Mouse (Mus musculus) splenic B cell, adult 2 months (primary cell): ENCODE measurements around the gene Gipc2.

Source experiments
- DNase-seq: peaks from one replicate; pipeline ENCODE4 v3.0.0-alpha.2; 2011; ENCODE audit warnings: low read depth, low spot score
- H3K27me3 ChIP-seq: 2 replicates; pipeline ENCODE4 v1.6.1; 2012; ENCODE audit warnings: mild to moderate bottlenecking, low read length, moderate library complexity, mixed read lengths; ENCODE audit not compliant: control insufficient read depth, poor library complexity, insufficient read depth, severe bottlenecking
- H3K36me3 ChIP-seq: 2 replicates; pipeline ENCODE4 v1.6.1; 2012; ENCODE audit warnings: mild to moderate bottlenecking, low read length, moderate library complexity, mixed read lengths; ENCODE audit not compliant: control insufficient read depth, poor library complexity, insufficient read depth, severe bottlenecking

Gene Gipc2

DNA sequence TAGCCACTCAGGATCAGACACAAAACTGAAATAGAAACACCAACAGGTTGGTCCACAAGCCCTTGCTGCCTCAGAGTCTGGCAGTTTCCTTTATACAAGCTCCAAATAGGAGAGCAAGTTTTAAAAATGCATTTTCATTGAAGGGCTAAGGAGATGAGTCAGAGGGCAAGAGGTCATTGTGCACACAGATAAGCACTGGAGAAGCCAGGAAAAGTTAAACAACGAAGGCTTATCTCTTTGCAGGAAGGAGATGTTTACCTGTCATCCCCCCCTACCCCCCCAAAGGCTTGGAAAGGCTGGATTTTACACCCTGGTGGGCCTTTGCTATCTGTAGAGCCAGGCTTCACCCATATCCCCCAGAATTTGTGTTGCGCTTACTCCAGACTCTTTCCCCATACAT lies 5.2 kb upstream of the Gipc2 start:
- H3K36me3 ChIP-seq, result no peaks in the 10 kb centered on the region
- H3K27me3 ChIP-seq, result no peaks in the 10 kb centered on the region; the same call in 1 of the 2 replicates
- no peak for DNase-seq

DNA sequence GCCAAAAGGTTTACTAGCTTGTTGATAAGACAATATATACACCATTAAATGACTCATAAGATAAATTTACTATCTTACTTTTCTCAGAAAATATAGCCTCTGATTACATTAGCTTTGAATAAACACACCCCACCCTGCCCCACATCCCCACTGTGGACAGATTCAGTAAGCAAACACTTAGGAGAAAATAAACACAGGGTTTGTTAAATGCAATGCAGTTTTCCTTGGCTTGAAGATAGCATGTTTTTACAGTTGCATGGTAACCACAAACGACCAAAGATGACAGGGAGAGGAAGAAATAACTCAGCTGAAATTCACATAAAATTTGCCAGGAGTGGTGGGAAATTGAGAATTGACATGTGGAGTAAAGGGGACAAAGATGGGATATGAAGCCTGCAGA lies 4.4 kb upstream of the Gipc2 start:
- Histone ChIP-seq H3K27me3 (no peaks in the 10 kb centered on the region; the same call in 1 of the 2 replicates), H3K36me3 (no peaks in the 10 kb centered on the region)
- no peak for DNase-seq

DNA sequence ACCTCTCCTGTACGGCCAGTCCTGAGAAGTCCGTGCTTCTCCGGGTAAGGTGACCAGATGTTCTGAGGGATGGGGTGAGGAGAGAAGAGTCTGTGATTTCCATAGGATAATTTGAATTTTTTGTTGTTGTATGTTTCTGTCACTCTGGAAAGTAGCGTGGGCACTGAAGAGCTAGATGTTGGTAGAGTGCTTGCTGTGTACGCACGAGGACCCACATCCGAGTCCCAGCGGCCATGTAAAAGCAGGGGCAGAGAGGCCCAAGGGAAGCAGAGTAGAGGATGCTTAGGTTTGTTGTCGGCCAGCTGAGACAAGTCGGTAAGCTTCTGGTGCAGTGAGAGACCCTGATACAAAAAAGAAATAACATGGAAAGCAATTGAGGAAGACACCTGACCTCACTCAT lies 2.0 kb upstream of the Gipc2 start:
- peaks cover 2% of the 10 kb centered on the region; the same call in 1 of the 2 replicates for H3K27me3 ChIP-seq
- DNase-seq, result no peak
- H3K36me3 ChIP-seq, result no peaks in the 10 kb centered on the region

DNA sequence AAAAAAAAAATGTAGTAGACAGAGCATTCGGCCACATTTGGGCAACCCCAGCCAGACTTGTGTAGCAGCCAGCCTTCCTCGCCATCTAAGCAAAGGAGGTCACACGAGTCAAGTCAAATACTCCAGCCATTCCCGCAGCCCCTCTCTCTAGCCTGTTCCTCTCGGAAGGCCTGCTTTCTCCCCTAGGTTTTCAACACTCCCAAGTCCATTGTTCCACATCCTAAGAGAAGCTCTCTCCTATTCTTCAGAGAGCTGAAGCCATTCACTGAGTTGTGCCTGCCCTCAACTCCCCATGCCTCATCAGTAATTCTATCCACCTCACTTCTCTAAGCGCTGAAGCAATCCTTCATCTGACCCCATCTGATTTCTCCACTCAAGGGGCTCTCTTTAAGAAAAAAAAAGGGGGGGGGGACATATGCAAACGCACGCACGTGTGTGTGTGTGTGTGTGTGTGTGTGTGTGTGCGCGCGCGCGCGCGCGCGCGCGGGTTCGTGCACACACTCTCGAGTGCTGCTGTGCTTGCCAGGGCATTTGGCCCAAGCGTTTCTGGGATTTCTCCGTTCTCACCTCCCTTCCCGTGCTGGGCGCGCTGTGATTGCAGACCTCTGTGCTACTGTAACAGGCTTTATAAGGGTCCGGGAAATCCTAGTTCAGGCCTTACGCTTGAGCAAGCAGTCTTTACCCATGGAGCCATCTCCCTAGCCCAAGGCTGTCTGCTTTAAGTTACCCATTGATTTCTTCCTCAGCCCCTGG lies 845 bp upstream of the Gipc2 start:
- H3K36me3 ChIP-seq, result no peaks in the 10 kb centered on the region

DNA sequence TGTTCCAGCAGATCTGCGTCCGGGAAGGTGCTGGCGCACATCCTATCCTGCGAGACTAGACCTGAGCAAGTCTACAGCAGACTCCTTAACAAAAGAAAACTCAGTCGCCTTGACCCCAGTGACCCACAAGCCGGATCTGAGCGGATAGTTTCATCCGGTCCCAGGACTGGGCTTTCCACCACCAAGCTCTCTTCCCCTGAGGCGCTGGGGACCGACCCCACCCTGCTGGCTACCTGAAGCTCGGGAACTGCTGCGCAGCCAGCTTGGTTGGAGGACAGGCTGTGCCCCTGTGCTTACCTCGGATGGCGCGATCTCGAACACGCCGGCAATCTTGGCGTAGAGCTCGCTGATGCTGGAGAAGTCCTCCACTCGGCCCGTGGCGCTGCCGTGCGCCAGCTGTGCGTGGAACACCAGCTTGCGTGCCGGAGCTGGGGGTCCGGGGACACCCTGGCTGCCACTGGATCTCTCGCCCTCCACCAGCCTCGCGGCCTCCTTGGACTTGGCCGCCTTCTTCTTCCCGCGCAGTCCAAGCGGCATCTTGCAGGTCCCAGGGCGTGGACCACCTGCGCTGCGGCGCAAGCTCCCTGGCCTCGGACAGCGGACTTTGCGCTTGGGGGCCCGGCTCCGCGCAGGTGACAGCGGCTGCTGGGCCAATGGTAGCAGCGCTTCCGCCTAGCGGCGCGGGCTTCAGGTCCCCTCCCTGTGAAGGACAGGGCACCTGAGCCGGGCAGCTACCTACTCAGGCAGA lies 505 bp downstream of the Gipc2 start:
- no peaks in the 10 kb centered on the region for H3K36me3 ChIP-seq
- DNase-seq, result no peak
- H3K27me3 ChIP-seq, result peaks cover 2% of the 10 kb centered on the region; the same call in 1 of the 2 replicates

More for the DNA sequence above, 845 bp upstream of the Gipc2 start:
- H3K27me3 ChIP-seq, result peaks cover 2% of the 10 kb centered on the region; the same call in 1 of the 2 replicates
- no peak for DNase-seq

DNA sequence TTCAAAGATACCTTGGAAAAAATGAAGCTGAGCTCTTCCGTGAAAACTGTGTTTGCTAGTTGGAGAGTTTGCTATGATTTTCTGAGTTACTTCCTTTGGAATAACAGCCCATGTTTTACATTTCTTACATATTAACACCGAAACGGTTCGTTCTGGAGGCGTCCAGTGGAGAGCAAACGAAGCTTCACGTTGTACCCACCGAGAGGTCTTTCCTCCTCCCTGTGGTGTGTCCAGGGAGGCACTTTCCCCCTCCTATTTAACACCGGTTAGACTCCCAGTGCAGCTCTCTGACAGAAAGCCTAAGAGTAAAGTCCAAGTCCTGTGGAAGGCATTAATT lies 1.0 kb downstream of the Gipc2 start:
- Histone ChIP-seq H3K27me3 (peaks cover 2% of the 10 kb centered on the region; the same call in 1 of the 2 replicates), H3K36me3 (no peaks in the 10 kb centered on the region)
- no peak for DNase-seq

DNA sequence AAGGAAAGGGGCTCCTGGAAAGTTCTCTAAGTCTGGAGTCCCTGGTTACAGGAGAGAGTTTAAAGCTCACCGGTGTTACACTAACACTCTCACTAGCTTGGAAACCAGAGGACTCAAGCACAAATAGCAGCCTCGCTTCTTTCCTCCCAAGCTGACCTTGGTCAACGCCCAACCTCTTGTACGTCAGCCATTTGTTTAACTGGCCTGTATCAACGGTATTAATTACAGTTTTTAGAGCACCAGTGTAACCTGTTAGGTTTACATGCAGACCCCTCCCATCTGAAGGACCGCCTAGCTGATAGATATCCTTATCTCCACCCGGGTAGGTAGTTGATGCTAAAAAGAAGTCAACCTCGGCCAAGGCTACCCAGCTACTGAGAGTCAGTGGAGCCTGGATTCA lies 2.7 kb downstream of the Gipc2 start:
- no peak for DNase-seq
- Histone ChIP-seq H3K36me3 (no peaks in the 10 kb centered on the region), H3K27me3 (peaks cover 2% of the 10 kb centered on the region; the same call in 1 of the 2 replicates)

DNA sequence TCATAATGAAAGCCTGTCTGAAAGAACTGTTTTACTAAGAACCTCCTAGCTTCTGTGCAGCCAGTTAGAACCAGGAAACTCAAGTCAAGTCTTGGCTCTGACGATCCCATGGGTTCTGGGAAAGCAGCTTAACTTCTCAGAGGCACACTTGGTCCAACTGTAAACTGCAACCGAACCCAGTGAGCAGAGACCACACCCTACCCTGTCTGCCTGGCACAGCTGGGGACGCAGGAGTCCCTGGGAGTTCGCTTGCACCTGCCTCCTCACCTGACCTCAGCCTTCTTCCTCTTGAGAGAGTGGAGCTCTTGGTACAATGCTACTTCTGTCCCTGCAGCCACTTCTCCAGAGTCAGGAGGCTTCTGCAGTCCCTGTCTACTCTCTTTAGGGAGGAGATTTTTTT lies 5.4 kb downstream of the Gipc2 start:
- H3K27me3 ChIP-seq, result peaks cover 2% of the 10 kb centered on the region; the same call in 1 of the 2 replicates
- DNase-seq, result no peak
- H3K36me3 ChIP-seq, result no peaks in the 10 kb centered on the region

DNA sequence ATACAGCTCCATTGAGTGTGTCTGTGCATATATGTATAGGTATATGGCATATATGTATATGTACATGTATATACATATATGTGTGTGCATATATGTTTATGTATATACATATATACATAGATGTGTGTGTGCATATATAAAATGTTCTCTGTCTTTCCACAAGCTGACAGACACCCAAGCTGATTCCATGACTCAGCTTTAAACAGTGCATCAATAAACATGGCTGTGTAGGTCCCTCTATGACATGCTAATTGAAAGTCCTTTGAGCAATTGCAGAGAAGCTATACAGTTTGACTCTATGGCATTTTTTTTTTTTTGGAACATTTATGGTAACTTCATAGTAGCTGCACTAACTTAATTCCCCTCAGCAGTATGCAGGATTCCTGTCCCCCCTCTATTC lies 6.7 kb downstream of the Gipc2 start:
- no peaks in the 10 kb centered on the region for H3K36me3 ChIP-seq
- no peak for DNase-seq
- H3K27me3 ChIP-seq, result peaks cover under 1% of the 10 kb centered on the region; the same call in 1 of the 2 replicates

DNA sequence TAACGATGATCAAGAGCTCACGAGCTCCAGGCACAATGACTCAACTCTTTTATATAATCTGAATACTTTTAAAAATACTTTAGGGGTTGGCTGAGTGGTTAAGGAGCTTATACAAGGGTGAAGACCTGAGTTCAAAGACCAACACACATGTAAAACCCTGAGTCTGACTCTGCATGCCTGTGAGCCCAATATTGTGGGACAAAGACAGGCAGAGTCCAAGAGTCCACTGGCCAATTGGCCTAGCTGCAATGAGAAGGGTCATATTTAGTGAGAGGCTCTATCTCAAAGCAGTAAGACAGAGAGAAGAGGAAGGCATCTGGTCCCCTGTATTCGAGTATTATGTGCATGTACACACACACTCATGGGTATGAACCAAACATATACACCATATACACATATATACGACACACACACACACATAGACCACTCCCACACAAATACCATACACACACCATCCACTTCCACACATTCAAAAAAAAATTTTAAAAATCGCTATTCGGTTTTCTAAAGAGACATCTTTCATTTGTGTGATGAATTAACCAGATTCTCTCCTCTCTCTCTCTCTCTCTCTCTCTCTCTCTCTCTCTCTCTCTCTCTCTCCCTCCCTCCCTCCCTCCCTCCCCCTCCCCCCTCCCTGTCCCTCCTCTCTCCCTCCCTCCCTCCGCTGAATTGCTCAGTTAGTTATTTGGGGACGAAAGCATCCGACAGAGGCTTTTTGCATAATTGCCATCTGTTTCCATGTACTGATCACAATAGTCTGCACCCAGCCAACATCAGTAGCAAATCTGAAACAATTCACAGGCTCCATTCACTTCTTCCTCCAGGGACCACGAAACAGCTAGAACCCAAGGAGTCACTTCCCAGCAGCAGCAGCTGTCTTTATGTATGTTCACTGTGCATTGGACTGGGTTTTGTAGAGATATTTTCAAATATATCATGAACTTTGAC lies 7.4 kb downstream of the Gipc2 start:
- Histone ChIP-seq H3K27me3 (no peaks in the 10 kb centered on the region), H3K36me3 (no peaks in the 10 kb centered on the region)
- DNase-seq, result no peak

DNA sequence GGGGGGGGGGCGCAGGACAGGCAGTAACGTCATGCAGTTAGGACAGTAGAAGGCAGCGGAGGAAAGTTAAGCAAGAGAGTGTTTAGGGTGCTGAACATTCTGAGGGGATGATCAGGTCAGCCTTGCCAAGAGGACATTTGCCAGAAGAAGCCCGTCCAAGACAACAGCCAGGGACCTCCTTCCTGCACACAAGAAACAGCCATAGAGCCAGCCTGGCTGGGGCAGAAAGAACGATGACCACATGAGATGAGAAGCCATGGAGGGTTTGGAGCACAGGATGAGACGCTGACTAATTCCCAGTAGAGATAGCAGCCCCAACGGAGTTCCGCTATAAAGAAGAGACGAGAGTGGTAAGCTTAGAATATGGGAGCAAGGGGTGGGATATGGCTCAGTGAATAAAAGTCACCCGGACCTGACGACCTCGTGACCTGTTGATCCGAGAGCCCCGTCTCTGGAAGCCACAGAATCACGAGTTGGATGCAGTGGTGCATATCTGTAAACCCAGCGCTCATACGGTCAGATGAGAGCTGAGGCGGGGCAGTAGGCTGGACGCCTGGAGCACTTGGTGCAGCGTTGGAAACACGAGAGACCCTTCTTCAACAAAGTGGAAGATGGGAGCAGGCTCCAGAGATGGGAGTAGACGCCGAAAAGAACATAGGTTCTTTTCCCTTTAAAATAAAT lies 9.1 kb downstream of the Gipc2 start:
- Histone ChIP-seq H3K27me3 (no peaks in the 10 kb centered on the region), H3K36me3 (no peaks in the 10 kb centered on the region)
- no peak for DNase-seq

DNA sequence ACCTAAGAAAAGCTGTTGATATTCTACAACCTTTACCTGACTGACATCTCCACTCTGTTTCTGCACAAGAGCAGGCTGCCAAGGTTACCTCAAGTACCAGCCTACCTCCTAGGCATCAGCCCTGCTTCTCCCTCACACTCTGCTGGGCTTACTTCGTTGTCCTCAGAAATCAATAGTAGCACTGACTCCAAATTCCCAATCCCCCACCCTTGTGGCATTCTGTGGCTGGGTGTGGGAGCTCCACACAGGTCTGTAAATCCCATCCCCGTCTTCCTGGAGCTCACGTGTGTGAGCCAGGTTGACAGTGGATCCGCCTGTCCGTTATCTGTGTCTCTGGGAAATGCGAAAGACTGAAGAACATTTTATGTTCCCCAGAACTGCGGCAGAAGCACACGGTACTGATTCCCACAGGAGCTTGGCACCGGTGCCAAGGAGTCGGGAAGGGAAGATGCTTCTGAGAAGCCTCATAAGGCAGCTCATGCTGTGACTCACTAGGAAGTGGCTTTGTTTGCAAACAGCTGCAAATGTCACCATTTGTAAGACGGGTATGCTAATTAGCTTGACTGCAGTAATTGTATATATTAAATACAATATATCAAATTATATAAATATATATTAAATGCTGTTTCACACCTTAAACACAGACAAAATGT lies 10.6 kb downstream of the Gipc2 start:
- Histone ChIP-seq H3K27me3 (no peaks in the 10 kb centered on the region), H3K36me3 (no peaks in the 10 kb centered on the region)
- DNase-seq, result no peak

DNA sequence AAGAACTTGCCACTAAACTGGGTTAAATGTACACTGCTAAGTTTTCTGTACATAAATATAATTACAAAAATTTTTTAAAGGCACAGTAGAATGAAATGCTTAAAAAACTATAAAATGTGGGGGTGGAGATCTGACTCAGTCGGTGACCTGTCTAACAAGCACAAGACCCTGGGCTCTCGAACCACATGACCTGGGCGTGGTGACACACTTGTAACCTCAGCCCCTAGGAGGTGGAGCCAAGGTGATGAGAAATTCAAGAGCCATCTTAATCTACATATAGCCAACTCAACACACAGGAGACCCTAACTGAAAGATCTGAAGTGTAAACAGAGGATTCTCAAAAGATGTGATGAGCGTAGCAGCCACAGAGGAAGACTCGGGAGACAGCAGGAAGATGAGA lies 11.9 kb downstream of the Gipc2 start:
- DNase-seq, result no peak
- no peaks in the 10 kb centered on the region for H3K27me3 ChIP-seq
- no peaks in the 10 kb centered on the region for H3K36me3 ChIP-seq

DNA sequence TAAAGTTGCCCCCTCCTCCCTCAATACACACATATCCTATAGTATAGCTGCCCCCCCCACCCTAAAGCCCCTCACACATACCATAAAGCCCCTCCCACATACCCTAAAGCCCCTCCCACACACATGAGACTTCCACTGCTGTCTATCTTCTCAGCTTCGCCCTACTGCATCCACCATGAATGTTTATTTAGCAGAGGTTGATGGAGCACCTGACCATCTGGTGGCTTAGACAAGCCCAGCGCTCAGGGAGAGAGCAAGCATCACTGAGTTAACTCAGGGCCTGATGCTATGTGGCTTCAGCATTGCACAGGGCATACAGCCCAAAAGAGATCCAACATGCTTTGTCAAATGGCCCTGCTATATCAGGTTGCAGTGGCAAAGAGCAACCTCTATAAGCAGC lies 12.9 kb downstream of the Gipc2 start:
- H3K27me3 ChIP-seq, result no peaks in the 10 kb centered on the region
- no peaks in the 10 kb centered on the region for H3K36me3 ChIP-seq
- DNase-seq, result no peak
